In the genomic region with DNA sequence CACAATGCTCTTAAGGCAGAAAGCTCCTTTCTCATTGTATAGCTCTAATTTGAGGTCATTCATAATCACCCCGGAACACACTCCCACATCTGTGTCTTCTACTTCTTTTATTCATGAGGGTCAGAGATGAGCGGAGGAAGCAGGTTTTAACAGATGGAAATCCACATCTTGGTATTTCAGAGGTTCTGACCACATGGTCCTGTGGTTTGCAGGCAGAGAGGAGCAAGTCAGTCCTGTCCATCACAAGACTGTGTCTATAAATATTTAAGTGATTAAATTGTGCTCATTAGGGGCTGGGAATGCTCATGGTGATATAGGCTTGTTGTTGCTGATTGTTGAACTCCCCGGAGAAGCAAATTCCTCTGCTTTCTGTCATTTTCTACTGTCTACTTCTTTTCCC, we compare ENCODE assay signal across 15 mouse cellular contexts.
"Had no signal": no experiment of that assay in that cellular context is flagged by ENCODE, and none has a peak within 500 bp of the region (broad histone marks: within the 10 kb centered on the region; RNA-seq: fewer than 3 reads in every experiment).

No protein-coding gene starts in this region.

- H3K9ac ChIP-seq: kidney, embryonic 15.5 days; liver, embryonic 13.5 days; neural tube, embryonic 12.5 days; neural tube, embryonic 15.5 days had no signal

- H3K36me3 ChIP-seq: kidney, embryonic 15.5 days; liver, embryonic 13.5 days; neural tube, embryonic 12.5 days; neural tube, embryonic 15.5 days had no signal

- H3K4me2 ChIP-seq: kidney, embryonic 15.5 days; liver, embryonic 13.5 days; neural tube, embryonic 12.5 days; neural tube, embryonic 15.5 days had no signal

- H3K4me3 ChIP-seq: kidney, embryonic 15.5 days; left cerebral cortex, adult 2 months; liver, embryonic 13.5 days; neural tube, embryonic 12.5 days; neural tube, embryonic 15.5 days had no signal

- H3K9me3 ChIP-seq: kidney, embryonic 15.5 days; liver, embryonic 13.5 days; neural tube, embryonic 12.5 days; neural tube, embryonic 15.5 days had no signal

- H3K27ac ChIP-seq: kidney, embryonic 15.5 days; left cerebral cortex, adult 2 months; liver, embryonic 13.5 days; neural tube, embryonic 12.5 days; neural tube, embryonic 15.5 days had no signal

- DNase-seq: kidney, adult 11 months; kidney, adult 8-10 months; kidney, postnatal 10 days; kidney, postnatal 36 days; layer of hippocampus, postnatal 36 days; liver, embryonic 13.5 days; lung, adult 2 months; lung, postnatal 14 days; lung, postnatal 4 days; thymus, adult 18-20 months; thymus, postnatal 36 days had no signal

- H3K27me3 ChIP-seq: kidney, embryonic 15.5 days; liver, embryonic 13.5 days; neural tube, embryonic 12.5 days; neural tube, embryonic 15.5 days had no signal

- H3K4me1 ChIP-seq: kidney, embryonic 15.5 days; liver, embryonic 13.5 days; neural tube, embryonic 12.5 days; neural tube, embryonic 15.5 days had no signal
